Mouse (Mus musculus): ENCODE data around the gene Eya3. TPM values are rescaled to one million over a fixed set of nuclear protein-coding genes. Genes with fewer than 3 reads are reported as not detected.
A peak's percentile ranks its signal among the peaks of the same experiment; 100 is the strongest.

Eya3 gene
- total and polyA plus RNA-seq, 3 experiments: 21.7 to 270 (median 38.2) TPM

DNA sequence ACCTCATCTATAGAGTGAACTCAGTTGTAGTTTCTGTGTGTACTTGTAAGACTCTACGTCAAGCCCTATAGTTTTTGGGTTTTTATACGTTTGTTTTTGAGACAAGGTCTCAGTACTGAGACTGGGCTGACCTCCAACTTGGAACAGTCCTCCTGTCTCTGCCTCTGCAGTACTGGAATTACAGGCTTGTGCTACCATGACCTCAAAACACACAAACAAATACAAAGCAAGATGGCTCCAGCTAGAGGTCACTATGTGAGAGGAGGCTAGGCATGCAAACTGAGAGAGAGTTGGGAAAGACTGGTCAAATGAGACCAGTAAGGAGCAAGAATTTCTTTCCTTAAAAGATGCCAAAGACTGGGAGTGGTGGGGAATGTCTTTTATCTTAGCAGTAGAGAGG lies 2.8 kb upstream of the Eya3 start:
- no peak overlapping the region for H3K4me3 ChIP-seq (ENCODE audit: control insufficient read depth in 1 of 2, insufficient read depth in 1 of 2, low read depth in 2 of 2, low read length in 2 of 2)

DNA sequence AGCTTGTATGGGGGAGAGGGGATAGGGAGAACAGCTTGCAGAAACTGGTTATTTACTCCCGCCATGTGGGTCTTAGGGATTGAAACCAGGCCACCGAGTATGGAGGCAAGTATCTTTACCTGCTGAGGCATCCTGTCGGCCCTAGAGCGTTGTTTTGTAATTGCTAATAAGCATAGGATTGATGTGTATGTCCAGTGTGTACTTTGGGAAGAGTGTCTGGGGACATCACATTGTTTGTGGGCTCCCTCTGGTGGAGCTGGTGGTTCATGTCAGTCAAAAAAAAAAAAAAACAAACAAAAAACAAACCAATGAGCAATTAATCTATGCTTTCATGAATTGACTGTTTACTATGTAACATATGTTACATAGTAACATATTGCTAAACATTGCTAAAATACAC lies 2.2 kb upstream of the Eya3 start:
- H3K4me3 ChIP-seq (ENCODE audit: control insufficient read depth in 1 of 2, insufficient read depth in 1 of 2, low read depth in 2 of 2, low read length in 2 of 2): no peak overlapping the region

More for the DNA sequence above, 2.8 kb upstream of the Eya3 start:
- H3K27me3 ChIP-seq (ENCODE audit: control insufficient read depth in 1 of 2, insufficient read depth in 2 of 2, low read length in 2 of 2): no peaks in the 10 kb centered on the region
- H3K79me2 ChIP-seq (ENCODE audit: control insufficient read depth, insufficient read depth, low read length, poor library complexity): peaks cover 18% of the 10 kb centered on the region
- H3K36me3 ChIP-seq (ENCODE audit: control insufficient read depth in 1 of 2, insufficient read depth in 2 of 2, low read length in 2 of 2): peaks cover 0 to 9% of the 10 kb centered on the region in 2 experiments; a peak in 3 of 4 replicates
- DNase-seq (ENCODE audit: low read depth, low spot score): no peak
- peaks cover 5 to 8% of the 10 kb centered on the region in 2 experiments for H3K4me1 ChIP-seq (ENCODE audit: control insufficient read depth in 1 of 2, insufficient read depth in 2 of 2, low read length in 2 of 2)
- H3K9ac ChIP-seq (ENCODE audit: control insufficient read depth, low read depth, low read length, poor library complexity, severe bottlenecking): no peak overlapping the region
- no peak overlapping the region for H3K27ac ChIP-seq (ENCODE audit: control insufficient read depth, low read depth, low read length)
- TF ChIP-seq MXI1 (IDR thresholded peaks at IDR 0.05; ENCODE audit: low read depth, low read length): no peak
- no peak for TF ChIP-seq POLR2AphosphoS5 (IDR thresholded peaks at IDR 0.05; ENCODE audit: borderline replicate concordance, low read depth, low read length)
- TF ChIP-seq RCOR1 (IDR thresholded peaks at IDR 0.05; ENCODE audit: low read depth, low read length): no peak
- TF ChIP-seq ZKSCAN1 (IDR thresholded peaks at IDR 0.05; ENCODE audit: low read depth, low read length): no peak
- TF ChIP-seq MEF2A (IDR thresholded peaks at IDR 0.05; ENCODE audit: extremely low read depth, insufficient replicate concordance, low read depth, low read length, poor library complexity, severe bottlenecking): no peak
- no peak for TF ChIP-seq MAFK (IDR thresholded peaks at IDR 0.05; ENCODE audit: borderline replicate concordance, low read depth, low read length)
- no peak for TF ChIP-seq MYC (IDR thresholded peaks at IDR 0.05; ENCODE audit: low read depth, low read length)
- no peak for TF ChIP-seq SMC3 (IDR thresholded peaks at IDR 0.05; ENCODE audit: low read depth, low read length)
- no peaks in the 10 kb centered on the region for H3K9me3 ChIP-seq (replicated peaks; ENCODE audit: insufficient read depth, low read length)

More for the DNA sequence above, 2.2 kb upstream of the Eya3 start:
- H3K4me1 ChIP-seq (ENCODE audit: control insufficient read depth in 1 of 2, insufficient read depth in 2 of 2, low read length in 2 of 2): peaks cover 5 to 8% of the 10 kb centered on the region in 2 experiments
- H3K9me3 ChIP-seq (replicated peaks; ENCODE audit: insufficient read depth, low read length): no peaks in the 10 kb centered on the region
- H3K36me3 ChIP-seq (ENCODE audit: control insufficient read depth in 1 of 2, insufficient read depth in 2 of 2, low read length in 2 of 2): peaks cover 0 to 9% of the 10 kb centered on the region in 2 experiments; a peak in 3 of 4 replicates
- peaks cover 19% of the 10 kb centered on the region for H3K79me2 ChIP-seq (ENCODE audit: control insufficient read depth, insufficient read depth, low read length, poor library complexity)
- H3K9ac ChIP-seq (ENCODE audit: control insufficient read depth, low read depth, low read length, poor library complexity, severe bottlenecking): no peak overlapping the region
- peak; percentile 59 for DNase-seq (ENCODE audit: low read depth, low spot score)
- H3K27ac ChIP-seq (ENCODE audit: control insufficient read depth, low read depth, low read length): no peak overlapping the region
- H3K27me3 ChIP-seq (ENCODE audit: control insufficient read depth in 1 of 2, insufficient read depth in 2 of 2, low read length in 2 of 2): no peaks in the 10 kb centered on the region
- TF ChIP-seq MYB (IDR thresholded peaks at IDR 0.05; ENCODE audit: low read depth, low read length) (no peak), RAD21 (IDR thresholded peaks at IDR 0.05; ENCODE audit: low read depth, low read length) (peak; percentile 55), ZMIZ1 (IDR thresholded peaks at IDR 0.05; ENCODE audit: low read depth, low read length) (no peak), ELF1 (IDR thresholded peaks at IDR 0.05; ENCODE audit: low read depth, low read length) (no peak), SMC3 (IDR thresholded peaks at IDR 0.05; ENCODE audit: low read depth, low read length) (peak; percentile 66), E2F4 (IDR thresholded peaks at IDR 0.05; ENCODE audit: borderline replicate concordance, low read depth, low read length) (no peak), MAFK (IDR thresholded peaks at IDR 0.05; ENCODE audit: borderline replicate concordance, low read depth, low read length) (no peak), HCFC1 (IDR thresholded peaks at IDR 0.05; ENCODE audit: low read depth, low read length) (no peak), POLR2AphosphoS2 (IDR thresholded peaks at IDR 0.05; ENCODE audit: low read length) (no peak), POLR2A (IDR thresholded peaks at IDR 0.05; ENCODE audit: control insufficient read depth in 1 of 2, insufficient read depth in 1 of 2, low read depth in 1 of 2, low read length in 2 of 2, poor library complexity in 1 of 2) (no peak), CTCF (IDR thresholded peaks at IDR 0.05 in 2 of 3, conservative IDR thresholded peaks at IDR 0.05 in 1 of 3; ENCODE audit: control insufficient read depth in 1 of 3, insufficient read depth in 1 of 3, low read depth in 2 of 3, low read length in 3 of 3, poor library complexity in 1 of 3, severe bottlenecking in 1 of 3) (peak; percentile 44 to 58 (median 54)), MXI1 (IDR thresholded peaks at IDR 0.05; ENCODE audit: low read depth, low read length) (no peak), USF2 (IDR thresholded peaks at IDR 0.05; ENCODE audit: borderline replicate concordance in 1 of 2, insufficient read depth in 1 of 2, low read depth in 1 of 2, low read length in 2 of 2) (no peak), USF1 (IDR thresholded peaks at IDR 0.05; ENCODE audit: low read depth, low read length) (no peak), UBTF (IDR thresholded peaks at IDR 0.05; ENCODE audit: borderline replicate concordance, insufficient read depth, low read depth, low read length) (no peak), POLR2AphosphoS5 (IDR thresholded peaks at IDR 0.05; ENCODE audit: borderline replicate concordance, low read depth, low read length) (no peak), MEF2A (IDR thresholded peaks at IDR 0.05; ENCODE audit: extremely low read depth, insufficient replicate concordance, low read depth, low read length, poor library complexity, severe bottlenecking) (no peak), MAX (IDR thresholded peaks at IDR 0.05; ENCODE audit: low read length) (no peak), ZNF384 (IDR thresholded peaks at IDR 0.05; ENCODE audit: low read depth, low read length) (peak; percentile 74), ZC3H11A (IDR thresholded peaks at IDR 0.05; ENCODE audit: low read depth, low read length) (no peak), MAZ (IDR thresholded peaks at IDR 0.05; ENCODE audit: low read depth, low read length) (no peak), CHD1 (IDR thresholded peaks at IDR 0.05; ENCODE audit: low read depth, low read length) (no peak), BHLHE40 (IDR thresholded peaks at IDR 0.05; ENCODE audit: borderline replicate concordance, low read depth, low read length) (no peak)
